Mouse (Mus musculus) megakaryocyte, embryonic 14.5 days (primary cell): Measurements from ENCODE around the gene Aes. TPM values are rescaled to one million over a fixed set of nuclear protein-coding genes. Genes with fewer than 3 reads are reported as not detected.

Experiments used
- H3K27me3 ChIP-seq: replicated peaks from 2 replicates; pipeline ENCODE3; 2012; ENCODE audit warnings: inconsistent platforms
- H3K36me3 ChIP-seq: replicated peaks from 2 replicates; pipeline ENCODE3; 2012; ENCODE audit warnings: low read length, inconsistent platforms, mixed read lengths
- H3K4me1 ChIP-seq: 2 replicates; pipeline ENCODE4 v1.6.1; 2012; ENCODE audit warnings: inconsistent platforms
- H3K4me3 ChIP-seq: replicated peaks from 2 replicates; pipeline ENCODE3; 2012; ENCODE audit warnings: moderate library complexity, mild to moderate bottlenecking, inconsistent platforms
- H3K9me3 ChIP-seq: 2 replicates; pipeline ENCODE4 v1.6.1; 2012; ENCODE audit warnings: inconsistent platforms
- FLI1 ChIP-seq: IDR thresholded peaks from 2 replicates; pipeline ENCODE4 v1.6.1; 2012; ENCODE audit warnings: low read length, inconsistent platforms, mixed read lengths
- GATA1 ChIP-seq: IDR thresholded peaks from 3 replicates; pipeline ENCODE4 v1.6.1; 2012; ENCODE audit warnings: mixed read lengths, low read length, inconsistent platforms, borderline replicate concordance
- polyA plus RNA-seq: library from polyadenylated mRNA; stranded (reverse); fragments of >175 nt; gene quantifications from 2 replicates; pipeline ENCODE4 v1.2.3, GENCODE M21; 2012; ENCODE audit warnings: low replicate concordance; ENCODE audit not compliant: insufficient read depth

The Aes gene
- polyA plus RNA-seq, 1 experiment, result 2,412 TPM

GRCm38 (mm10) chr10:81601396-81601905, 42.2 kb downstream of the Aes start:
- no peaks in the 10 kb centered on the region for H3K9me3 ChIP-seq
- no peaks in the 10 kb centered on the region for H3K27me3 ChIP-seq
- no peaks in the 10 kb centered on the region for H3K36me3 ChIP-seq
- peak overlapping the region; percentile 93 for H3K4me3 ChIP-seq
- TF ChIP-seq FLI1, result no peak
- no peak for TF ChIP-seq GATA1
- peaks cover 88% of the 10 kb centered on the region for H3K4me1 ChIP-seq

- H3K4me1 ChIP-seq, result peaks cover 84% of the 10 kb centered on the region
- TF ChIP-seq GATA1 (no peak), FLI1 (no peak)
- no peaks in the 10 kb centered on the region for H3K9me3 ChIP-seq
- H3K36me3 ChIP-seq, result peaks cover 4% of the 10 kb centered on the region
- H3K27me3 ChIP-seq, result no peaks in the 10 kb centered on the region
- H3K4me3 ChIP-seq, result no peak overlapping the region
Measured at GRCm38 (mm10) chr10:81602741-81603151, 43.5 kb downstream of the Aes start.

GRCm38 (mm10) chr10:81604019-81604967, 45.0 kb downstream of the Aes start:
- Histone ChIP-seq H3K4me3 (peak overlapping the region; percentile 91), H3K9me3 (no peaks in the 10 kb centered on the region), H3K27me3 (no peaks in the 10 kb centered on the region), H3K4me1 (peaks cover 82% of the 10 kb centered on the region), H3K36me3 (peaks cover 19% of the 10 kb centered on the region)
- no peak for TF ChIP-seq GATA1
- no peak for TF ChIP-seq FLI1

- Histone ChIP-seq H3K9me3 (peaks cover 4% of the 10 kb centered on the region), H3K4me3 (peak overlapping the region; percentile 91), H3K27me3 (no peaks in the 10 kb centered on the region), H3K36me3 (peaks cover 23% of the 10 kb centered on the region), H3K4me1 (peaks cover 82% of the 10 kb centered on the region)
- TF ChIP-seq GATA1 (no peak), FLI1 (no peak)
Measured at GRCm38 (mm10) chr10:81604968-81605665, 45.8 kb downstream of the Aes start.

GRCm38 (mm10) chr10:81605666-81605973, 46.3 kb downstream of the Aes start:
- Histone ChIP-seq H3K36me3 (peaks cover 23% of the 10 kb centered on the region), H3K27me3 (no peaks in the 10 kb centered on the region), H3K4me1 (peaks cover 80% of the 10 kb centered on the region), H3K4me3 (peak overlapping the region; percentile 91), H3K9me3 (peaks cover 7% of the 10 kb centered on the region)
- TF ChIP-seq GATA1, result no peak
- TF ChIP-seq FLI1, result no peak

- peaks cover 12% of the 10 kb centered on the region for H3K9me3 ChIP-seq
- peaks cover 2% of the 10 kb centered on the region for H3K27me3 ChIP-seq
- peak within 1 kb of the TSS; percentile 91 for H3K4me3 ChIP-seq
- TF ChIP-seq GATA1 (no peak), FLI1 (peak; percentile 96; the same call in 1 of the 2 replicates)
- peaks cover 23% of the 10 kb centered on the region for H3K36me3 ChIP-seq
- H3K4me1 ChIP-seq, result peaks cover 78% of the 10 kb centered on the region
Measured at GRCm38 (mm10) chr10:81605974-81606751, 46.9 kb downstream of the Aes start, which contains the start of gene BC025920. TSS of gene BC025920 (plus strand) at chr10:81606270.

GRCm38 (mm10) chr10:81608308-81608707, 49.0 kb downstream of the Aes start:
- peaks cover 23% of the 10 kb centered on the region for H3K36me3 ChIP-seq
- TF ChIP-seq FLI1 (no peak), GATA1 (no peak)
- H3K4me1 ChIP-seq, result peaks cover 73% of the 10 kb centered on the region
- no peak overlapping the region for H3K4me3 ChIP-seq
- peaks cover 4% of the 10 kb centered on the region for H3K27me3 ChIP-seq
- peaks cover 21% of the 10 kb centered on the region for H3K9me3 ChIP-seq

GRCm38 (mm10) chr10:81612779-81613178, 53.5 kb downstream of the Aes start:
- Histone ChIP-seq H3K9me3 (peaks cover 21% of the 10 kb centered on the region), H3K27me3 (peaks cover 7% of the 10 kb centered on the region), H3K36me3 (peaks cover 20% of the 10 kb centered on the region), H3K4me3 (peak overlapping the region; percentile 74), H3K4me1 (peaks cover 58% of the 10 kb centered on the region)
- TF ChIP-seq FLI1, result no peak
- no peak for TF ChIP-seq GATA1

GRCm38 (mm10) chr10:81615486-81615885, 56.2 kb downstream of the Aes start:
- H3K4me3 ChIP-seq, result no peak overlapping the region
- H3K27me3 ChIP-seq, result peaks cover 7% of the 10 kb centered on the region
- TF ChIP-seq FLI1 (no peak), GATA1 (no peak)
- peaks cover 13% of the 10 kb centered on the region for H3K9me3 ChIP-seq
- H3K36me3 ChIP-seq, result peaks cover under 1% of the 10 kb centered on the region
- peaks cover 40% of the 10 kb centered on the region for H3K4me1 ChIP-seq

Other genes starting within 250 kb of the Aes start
- gene Cactin, start 238.4 kb upstream of the Aes start, polyA plus RNA-seq, result 76.5 and 78.5 TPM in 2 replicates
- 87.5 and 153 TPM in 2 replicates for gene Tbxa2r, start 230.8 kb upstream of the Aes start, polyA plus RNA-seq
- gene Gipc3, start 216.2 kb upstream of the Aes start, polyA plus RNA-seq, result 2.9 and 11.0 TPM in 2 replicates
- gene Hmg20b, start 209.0 kb upstream of the Aes start, polyA plus RNA-seq, result 302 and 601 TPM in 2 replicates
- 20.2 and 44.1 TPM in 2 replicates for gene Mfsd12, start 202.0 kb upstream of the Aes start, polyA plus RNA-seq
- 30.6 and 109 TPM in 2 replicates for gene 4930404N11Rik, start 193.7 kb upstream of the Aes start, polyA plus RNA-seq
- gene Fzr1, start 181.0 kb upstream of the Aes start, polyA plus RNA-seq, result 71.2 and 72.9 TPM in 2 replicates
- 80.4 and 114 TPM in 2 replicates for gene Dohh, start 175.1 kb upstream of the Aes start, polyA plus RNA-seq
- gene Gm48551, start 175.0 kb upstream of the Aes start, polyA plus RNA-seq, result 0.89 TPM in 1 of 2 replicates, not detected in the other
- 8.4 TPM in 1 of 2 replicates, not detected in the other for gene Gm48552, start 170.5 kb upstream of the Aes start, polyA plus RNA-seq
- 4.4 TPM in 1 of 2 replicates, not detected in the other for gene Smim24, start 166.4 kb upstream of the Aes start, polyA plus RNA-seq
- gene Nfic, start 103.9 kb upstream of the Aes start, polyA plus RNA-seq, result 184 and 257 TPM in 2 replicates
- gene Celf5, start 76.8 kb upstream of the Aes start, polyA plus RNA-seq, result 1.3 and 3.3 TPM in 2 replicates
- 145 and 508 TPM in 2 replicates for gene Ncln, start 63.1 kb upstream of the Aes start, polyA plus RNA-seq
- 7.4 and 9.1 TPM in 2 replicates for gene S1pr4, start 59.4 kb upstream of the Aes start, polyA plus RNA-seq
- gene Gna15, start 35.3 kb upstream of the Aes start, polyA plus RNA-seq, result 31.7 and 48.4 TPM in 2 replicates
- gene Gna11, start 14.3 kb upstream of the Aes start, polyA plus RNA-seq, result 7.3 and 10.2 TPM in 2 replicates
- 18.9 and 34.3 TPM in 2 replicates for gene Tle2, start 15.1 kb downstream of the Aes start, polyA plus RNA-seq
- 69.5 and 166 TPM in 2 replicates for gene Tle6, start 41.6 kb downstream of the Aes start, polyA plus RNA-seq
- not detected in 2 replicates for gene BC025920, start 46.8 kb downstream of the Aes start, polyA plus RNA-seq
- 121 and 174 TPM in 2 replicates for gene Sirt6, start 68.3 kb downstream of the Aes start, polyA plus RNA-seq
- gene Ankrd24, start 69.1 kb downstream of the Aes start, polyA plus RNA-seq, result 13.7 and 17.3 TPM in 2 replicates
- gene Gm10778, start 89.6 kb downstream of the Aes start, polyA plus RNA-seq, result 0.19 TPM in 1 of 2 replicates, not detected in the other
- not detected in 2 replicates for gene Zfp433, start 145.3 kb downstream of the Aes start, polyA plus RNA-seq
- not detected in 2 replicates for gene Gm3055, start 211.7 kb downstream of the Aes start, polyA plus RNA-seq